Mouse (Mus musculus) midbrain, embryonic 13.5 days (tissue): ENCODE measurements around the gene Gm20422. TPM values are rescaled to one million over a fixed set of nuclear protein-coding genes. Genes with fewer than 3 reads are reported as not detected.

Experiments used
- ATAC-seq: fragments of 200-750 bp; cut with Nextera tagmentation; 2 replicates; pipeline ENCODE4 v1.8.0; 2017; ENCODE audit warnings: mild to moderate bottlenecking, moderate TSS enrichment, moderate library complexity
- H3K27ac ChIP-seq: fragments of 300-500 bp; sonication (generic); 2 replicates; pipeline ENCODE4 v1.5.1; 2015; ENCODE audit warnings: inconsistent platforms, mild to moderate bottlenecking, moderate library complexity
- H3K27me3 ChIP-seq: fragments of 300-500 bp; sonication (generic); 2 replicates; pipeline ENCODE4 v1.6.1; 2015; ENCODE audit warnings: mild to moderate bottlenecking, inconsistent platforms
- H3K36me3 ChIP-seq: fragments of 300-500 bp; sonication (generic); 2 replicates; pipeline ENCODE4 v1.6.1; 2015; ENCODE audit warnings: mild to moderate bottlenecking, inconsistent platforms
- H3K4me1 ChIP-seq: fragments of 300-500 bp; sonication (generic); replicated peaks from 2 replicates; pipeline ENCODE4 v1.6.1; 2015; ENCODE audit warnings: inconsistent platforms
- H3K4me2 ChIP-seq: fragments of 300-500 bp; sonication (generic); replicated peaks from 2 replicates; pipeline ENCODE4 v1.6.1; 2015; ENCODE audit warnings: moderate library complexity, mild to moderate bottlenecking, inconsistent platforms
- H3K4me3 ChIP-seq: fragments of 300-500 bp; sonication (generic); replicated peaks from 2 replicates; pipeline ENCODE4 v1.5.1; 2015; ENCODE audit warnings: mild to moderate bottlenecking, inconsistent platforms
- H3K9ac ChIP-seq: fragments of 300-500 bp; sonication (generic); replicated peaks from 2 replicates; pipeline ENCODE4 v1.6.1; 2015; ENCODE audit warnings: mild to moderate bottlenecking, inconsistent platforms
- H3K9me3 ChIP-seq: fragments of 300-500 bp; sonication (generic); 2 replicates; pipeline ENCODE4 v1.6.1; 2016; ENCODE audit warnings: mild to moderate bottlenecking, inconsistent platforms
- WGBS: fragments of 180-500 bp; shearing (Covaris S2); methylation state at CpG from one replicate; pipeline ENCODE4 v1.1.7; 2015; 5-methylcytosine and 5-hydroxymethylcytosine counted together
- polyA plus RNA-seq: library from polyadenylated mRNA; unstranded; fragments of >200 nt; fragmentation: Nextera tagmentation; extraction: Ambion mirVana; gene quantifications from 2 replicates; pipeline ENCODE4 v1.2.1, GENCODE M21; 2015

Gm20422 gene
- polyA plus RNA-seq, 1 experiment from 2014 or later, result 0.24 TPM

- Histone ChIP-seq H3K9ac (peak within 1 kb of the TSS; percentile 99), H3K4me1 (peaks cover 27% of the 10 kb centered on the region), H3K27ac (peak within 1 kb of the TSS; percentile 82), H3K36me3 (peaks cover 27% of the 10 kb centered on the region), H3K4me2 (peak within 1 kb of the TSS; percentile 82), H3K27me3 (no peaks in the 10 kb centered on the region), H3K9me3 (no peaks in the 10 kb centered on the region), H3K4me3 (peak within 1 kb of the TSS; percentile 100)
- peak; percentile 97 for ATAC-seq
- under 1% methylated on average over 38 of the region's 38 CpGs for WGBS
Measured at GRCm38 (mm10) chr8:69790773-69791367, 16.2 kb upstream of the Gm20422 start, which contains the start of the genes Atp13a1 and Zfp866. TSS of gene Atp13a1 (plus strand) at chr8:69791163. TSS of gene Zfp866 (minus strand) at chr8:69791178.

GRCm38 (mm10) chr8:69790364-69790763 lies 15.7 kb upstream of the Gm20422 start:
- peaks cover 27% of the 10 kb centered on the region for H3K4me1 ChIP-seq
- H3K36me3 ChIP-seq, result peaks cover 22% of the 10 kb centered on the region
- peak overlapping the region; percentile 99 for H3K9ac ChIP-seq
- no peak for ATAC-seq
- H3K4me2 ChIP-seq, result peak overlapping the region; percentile 82
- H3K27me3 ChIP-seq, result no peaks in the 10 kb centered on the region
- 39% methylated on average over 11 of the region's 11 CpGs for WGBS
- peak overlapping the region; percentile 100 for H3K4me3 ChIP-seq
- H3K9me3 ChIP-seq, result no peaks in the 10 kb centered on the region
- peak overlapping the region; percentile 75 for H3K27ac ChIP-seq

- ATAC-seq, result no peak
- Histone ChIP-seq H3K9me3 (no peaks in the 10 kb centered on the region), H3K4me3 (peak overlapping the region; percentile 100; the same call in 1 of the 2 replicates), H3K9ac (no peak overlapping the region), H3K4me1 (peaks cover 27% of the 10 kb centered on the region), H3K36me3 (peaks cover 16% of the 10 kb centered on the region), H3K4me2 (peak overlapping the region; percentile 82; the same call in 1 of the 2 replicates), H3K27ac (no peak overlapping the region), H3K27me3 (no peaks in the 10 kb centered on the region)
- 75% methylated on average over 5 of the region's 5 CpGs for WGBS
Measured at GRCm38 (mm10) chr8:69789731-69790130, 15.0 kb upstream of the Gm20422 start.

- ATAC-seq, result no peak
- H3K4me2 ChIP-seq, result no peak overlapping the region
- peaks cover 27% of the 10 kb centered on the region for H3K4me1 ChIP-seq
- H3K9me3 ChIP-seq, result no peaks in the 10 kb centered on the region
- no peak overlapping the region for H3K4me3 ChIP-seq
- no peak overlapping the region for H3K27ac ChIP-seq
- peaks cover 9% of the 10 kb centered on the region for H3K36me3 ChIP-seq
- WGBS, result 94% methylated on average over 5 of the region's 5 CpGs
- no peaks in the 10 kb centered on the region for H3K27me3 ChIP-seq
- H3K9ac ChIP-seq, result no peak overlapping the region
Measured at GRCm38 (mm10) chr8:69789105-69789504, 14.4 kb upstream of the Gm20422 start.

GRCm38 (mm10) chr8:69777111-69777510 lies 2.4 kb upstream of the Gm20422 start:
- Histone ChIP-seq H3K36me3 (no peaks in the 10 kb centered on the region), H3K27me3 (no peaks in the 10 kb centered on the region), H3K4me2 (no peak overlapping the region), H3K9ac (no peak overlapping the region), H3K27ac (no peak overlapping the region), H3K9me3 (no peaks in the 10 kb centered on the region), H3K4me1 (peaks cover 20% of the 10 kb centered on the region), H3K4me3 (no peak overlapping the region)
- no peak for ATAC-seq
- WGBS, result 75% methylated on average over 8 of the region's 12 CpGs

GRCm38 (mm10) chr8:69775149-69775534 lies 456 bp upstream of the Gm20422 start:
- Histone ChIP-seq H3K36me3 (no peaks in the 10 kb centered on the region), H3K9ac (no peak overlapping the region), H3K27ac (peak overlapping the region; percentile 100), H3K27me3 (no peaks in the 10 kb centered on the region), H3K4me2 (peak overlapping the region; percentile 43), H3K4me1 (peaks cover 30% of the 10 kb centered on the region), H3K4me3 (peak overlapping the region; percentile 75), H3K9me3 (no peaks in the 10 kb centered on the region)
- no peak; the same call in 1 of the 2 replicates for ATAC-seq
- 65% methylated on average over 2 of the region's 2 CpGs for WGBS

GRCm38 (mm10) chr8:69772106-69772505 lies 2.6 kb downstream of the Gm20422 start:
- ATAC-seq, result no peak
- no peaks in the 10 kb centered on the region for H3K27me3 ChIP-seq
- no peak overlapping the region for H3K9ac ChIP-seq
- WGBS, result 92% methylated on average over 2 of the region's 2 CpGs
- peak overlapping the region; percentile 24 for H3K4me2 ChIP-seq
- peaks cover 26% of the 10 kb centered on the region for H3K36me3 ChIP-seq
- no peaks in the 10 kb centered on the region for H3K9me3 ChIP-seq
- no peak overlapping the region for H3K27ac ChIP-seq
- peaks cover 30% of the 10 kb centered on the region for H3K4me1 ChIP-seq
- no peak overlapping the region for H3K4me3 ChIP-seq

- Histone ChIP-seq H3K4me3 (no peak overlapping the region), H3K4me2 (no peak overlapping the region), H3K36me3 (peaks cover 35% of the 10 kb centered on the region), H3K4me1 (peaks cover 30% of the 10 kb centered on the region), H3K27me3 (no peaks in the 10 kb centered on the region), H3K9me3 (no peaks in the 10 kb centered on the region), H3K9ac (no peak overlapping the region), H3K27ac (no peak overlapping the region)
- WGBS, result 91% methylated on average over 9 of the region's 9 CpGs
- ATAC-seq, result no peak
Measured at GRCm38 (mm10) chr8:69771221-69771620, 3.5 kb downstream of the Gm20422 start.

GRCm38 (mm10) chr8:69761814-69762445 lies 12.8 kb downstream of the Gm20422 start:
- no peak for ATAC-seq

GRCm38 (mm10) chr8:69758316-69758715 lies 16.4 kb downstream of the Gm20422 start:
- WGBS, result 95% methylated on average over 5 of the region's 5 CpGs
- Histone ChIP-seq H3K27me3 (no peaks in the 10 kb centered on the region), H3K4me3 (no peak overlapping the region), H3K4me2 (no peak overlapping the region), H3K27ac (no peak overlapping the region), H3K36me3 (peaks cover 49% of the 10 kb centered on the region), H3K9ac (no peak overlapping the region), H3K4me1 (no peaks in the 10 kb centered on the region), H3K9me3 (no peaks in the 10 kb centered on the region)
- ATAC-seq, result no peak

More at GRCm38 (mm10) chr8:69761814-69762445, 12.8 kb downstream of the Gm20422 start:
- no peak overlapping the region for H3K4me2 ChIP-seq
- peaks cover 73% of the 10 kb centered on the region for H3K36me3 ChIP-seq
- 0 out of 2 replicates have a peak, but pooled peaks cover 6% of the 10 kb centered on the region for H3K9me3 ChIP-seq
- H3K27me3 ChIP-seq, result no peaks in the 10 kb centered on the region
- H3K4me3 ChIP-seq, result no peak overlapping the region
- H3K27ac ChIP-seq, result no peak overlapping the region
- 95% methylated on average over 4 of the region's 4 CpGs for WGBS
- H3K4me1 ChIP-seq, result no peaks in the 10 kb centered on the region
- no peak overlapping the region for H3K9ac ChIP-seq

- Histone ChIP-seq H3K4me1 (peaks cover 24% of the 10 kb centered on the region), H3K27ac (no peak overlapping the region), H3K9ac (no peak overlapping the region), H3K4me2 (no peak overlapping the region), H3K4me3 (no peak overlapping the region), H3K9me3 (no peaks in the 10 kb centered on the region), H3K36me3 (peaks cover 13% of the 10 kb centered on the region), H3K27me3 (no peaks in the 10 kb centered on the region)
- WGBS, result 90% methylated on average over 2 of the region's 2 CpGs
- no peak for ATAC-seq
Measured at GRCm38 (mm10) chr8:69752437-69752836, 22.2 kb downstream of the Gm20422 start.
